19 mouse cellular contexts compared by ENCODE assay signal in genomic region chr6:120788068-120788607, GRCm38 (mm10). TPM values are rescaled to one million over a fixed set of nuclear protein-coding genes. Genes with fewer than 3 reads are reported as not detected.
"Had no signal": no experiment of that assay in that cellular context is flagged by ENCODE, and none has a peak within 500 bp of the region (broad histone marks: within the 10 kb centered on the region; RNA-seq: fewer than 3 reads in every experiment).

No protein-coding gene starts in this region.

- H3K9me3 ChIP-seq: kidney, embryonic 15.5 days; limb, embryonic 12.5 days; midbrain, embryonic 13.5 days; neural tube, embryonic 13.5 days; stomach, embryonic 15.5 days had no signal

- ATAC-seq: intestine, embryonic 16.5 days; lung, postnatal 0 days; midbrain, embryonic 13.5 days had no signal

- H3K4me3 ChIP-seq: kidney, embryonic 15.5 days; limb, embryonic 12.5 days; midbrain, embryonic 13.5 days; neural tube, embryonic 13.5 days; stomach, embryonic 15.5 days had no signal

- H3K27me3 ChIP-seq: kidney, embryonic 15.5 days; limb, embryonic 12.5 days; midbrain, embryonic 13.5 days; neural tube, embryonic 13.5 days; stomach, embryonic 15.5 days had no signal

- H3K9ac ChIP-seq: kidney, embryonic 15.5 days; limb, embryonic 12.5 days; liver, embryonic 14.5 days; midbrain, embryonic 13.5 days; neural tube, embryonic 13.5 days; stomach, embryonic 15.5 days had no signal

- H3K27ac ChIP-seq: kidney, embryonic 15.5 days; limb, embryonic 12.5 days; liver, embryonic 14.5 days; midbrain, embryonic 13.5 days; neural tube, embryonic 13.5 days; stomach, embryonic 15.5 days had no signal

- H3K4me1 ChIP-seq: stomach, embryonic 15.5 days had no signal

- DNase-seq: kidney, adult 2 months; kidney, postnatal 25 days; layer of hippocampus, adult 9-11 months; layer of hippocampus, postnatal 36 days; liver; lung, adult 2 months; right cerebral cortex, postnatal 4 days; spleen, adult 18-20 months; thymus, postnatal 36 days had no signal

- H3K4me2 ChIP-seq: kidney, embryonic 15.5 days; limb, embryonic 12.5 days; midbrain, embryonic 13.5 days; neural tube, embryonic 13.5 days; stomach, embryonic 15.5 days had no signal

RNA-seq across cellular contexts. Expression of gene Slc25a18, which starts 14.8 kb away (rescaled TPM):
- total RNA-seq: megakaryocyte-erythroid progenitor cell, adult 5-6 weeks had no signal
- polyA plus RNA-seq: intestine, embryonic 16.5 days; limb, embryonic 12.5 days; thymus, postnatal 0 days had no signal
